Mouse (Mus musculus): ENCODE results near the gene Ctbp2. TPM values are rescaled to one million over a fixed set of nuclear protein-coding genes. Genes with fewer than 3 reads are reported as not detected.

Ctbp2 gene
- polyA plus RNA-seq, 1 experiment from 2014 or later, result 117 TPM

- 56% methylated on average over 3 of the region's 3 CpGs for WGBS
- H3K27ac ChIP-seq (replicated peaks), result no peak overlapping the region
- peaks cover 50% of the 10 kb centered on the region for H3K36me3 ChIP-seq (replicated peaks)
- peak; percentile 33 for DNase-seq (ENCODE audit: low spot score)
- no peak overlapping the region for H3K4me3 ChIP-seq
- no peaks in the 10 kb centered on the region for H3K9me3 ChIP-seq
- peaks cover 75% of the 10 kb centered on the region for H3K4me1 ChIP-seq
- no peaks in the 10 kb centered on the region for H3K27me3 ChIP-seq (replicated peaks; ENCODE audit: low read depth, poor library complexity, severe bottlenecking)
Observed at GRCm38 (mm10) chr7:133094161-133094560, 30.0 kb downstream of the Ctbp2 start.

DNA sequence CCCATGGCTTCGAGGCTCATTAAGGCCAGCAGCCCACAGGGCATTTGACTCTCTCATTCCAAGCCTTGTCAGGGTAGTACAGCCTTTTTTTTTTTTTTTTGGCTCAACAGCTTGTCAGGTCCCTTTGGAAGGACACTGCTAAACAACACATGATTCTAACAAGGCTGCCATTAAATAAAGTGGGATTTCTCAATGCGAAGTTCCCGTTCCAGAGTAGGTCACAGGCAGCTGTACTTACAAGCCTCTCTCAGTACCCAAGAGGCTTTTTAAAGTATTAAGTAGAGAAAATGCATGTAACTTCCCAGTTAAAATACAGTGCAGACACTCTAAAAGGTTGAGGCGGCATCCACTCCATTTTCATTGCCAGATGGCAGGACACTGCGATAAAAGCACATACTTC is 30.4 kb downstream of the Ctbp2 start:
- no peak for DNase-seq (ENCODE audit: low spot score)
- Histone ChIP-seq H3K36me3 (replicated peaks) (peaks cover 46% of the 10 kb centered on the region), H3K9me3 (no peaks in the 10 kb centered on the region), H3K27ac (replicated peaks) (no peak overlapping the region), H3K27me3 (replicated peaks; ENCODE audit: low read depth, poor library complexity, severe bottlenecking) (no peaks in the 10 kb centered on the region), H3K4me1 (peaks cover 75% of the 10 kb centered on the region), H3K4me3 (no peak overlapping the region)
- WGBS, result 73% methylated on average over 5 of the region's 5 CpGs

- Histone ChIP-seq H3K36me3 (replicated peaks) (peaks cover 37% of the 10 kb centered on the region), H3K27me3 (replicated peaks; ENCODE audit: low read depth, poor library complexity, severe bottlenecking) (no peaks in the 10 kb centered on the region), H3K4me1 (peaks cover 61% of the 10 kb centered on the region), H3K4me3 (no peak overlapping the region), H3K27ac (replicated peaks) (no peak overlapping the region), H3K9me3 (no peaks in the 10 kb centered on the region)
- DNase-seq (ENCODE audit: low spot score), result no peak
- WGBS, result 88% methylated on average over 4 of the region's 4 CpGs
Observed at GRCm38 (mm10) chr7:133090641-133091040, 33.5 kb downstream of the Ctbp2 start.

- Histone ChIP-seq H3K9me3 (no peaks in the 10 kb centered on the region), H3K27me3 (replicated peaks; ENCODE audit: low read depth, poor library complexity, severe bottlenecking) (no peaks in the 10 kb centered on the region), H3K27ac (replicated peaks) (no peak overlapping the region), H3K4me3 (no peak overlapping the region), H3K36me3 (replicated peaks) (peaks cover 42% of the 10 kb centered on the region), H3K4me1 (peaks cover 54% of the 10 kb centered on the region)
- 86% methylated on average over 11 of the region's 11 CpGs for WGBS
- DNase-seq (ENCODE audit: low spot score), result no peak
Observed at GRCm38 (mm10) chr7:133089621-133090260, 34.4 kb downstream of the Ctbp2 start.

DNA sequence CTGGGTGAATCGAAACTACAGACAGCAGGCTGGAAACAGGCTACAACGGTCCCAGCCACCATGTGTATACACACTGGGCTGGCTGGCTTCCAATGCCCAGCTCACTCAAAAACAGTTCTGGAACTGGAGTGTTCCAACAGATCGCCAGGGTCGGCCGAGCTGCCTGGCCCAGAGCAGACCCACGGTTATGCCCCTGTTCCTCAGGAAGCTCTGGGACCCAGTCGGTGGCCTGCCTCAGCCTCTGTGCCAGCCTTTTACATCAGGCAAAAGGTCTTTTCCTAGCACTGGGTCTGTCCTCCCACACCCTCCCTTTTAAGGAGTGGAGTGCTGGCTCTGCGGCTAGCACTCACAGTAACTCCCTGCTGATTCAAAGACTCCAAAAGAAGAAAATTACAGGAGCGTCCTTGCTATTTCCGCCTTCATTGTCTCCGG is 35.3 kb downstream of the Ctbp2 start:
- Histone ChIP-seq H3K4me3 (no peak overlapping the region), H3K27ac (replicated peaks) (no peak overlapping the region), H3K9me3 (no peaks in the 10 kb centered on the region), H3K27me3 (replicated peaks; ENCODE audit: low read depth, poor library complexity, severe bottlenecking) (no peaks in the 10 kb centered on the region), H3K36me3 (replicated peaks) (peaks cover 49% of the 10 kb centered on the region), H3K4me1 (peaks cover 50% of the 10 kb centered on the region)
- no peak for DNase-seq (ENCODE audit: low spot score)
- 58% methylated on average over 11 of the region's 11 CpGs for WGBS

GRCm38 (mm10) chr7:133088411-133088810 is 35.7 kb downstream of the Ctbp2 start:
- H3K36me3 ChIP-seq (replicated peaks), result peaks cover 50% of the 10 kb centered on the region
- no peak overlapping the region for H3K4me3 ChIP-seq
- no peaks in the 10 kb centered on the region for H3K27me3 ChIP-seq (replicated peaks; ENCODE audit: low read depth, poor library complexity, severe bottlenecking)
- no peak for DNase-seq (ENCODE audit: low spot score)
- no peaks in the 10 kb centered on the region for H3K9me3 ChIP-seq
- H3K4me1 ChIP-seq, result peaks cover 46% of the 10 kb centered on the region
- WGBS, result 76% methylated on average over 4 of the region's 4 CpGs
- no peak overlapping the region for H3K27ac ChIP-seq (replicated peaks)

GRCm38 (mm10) chr7:133085408-133085807 is 38.7 kb downstream of the Ctbp2 start:
- peaks cover 48% of the 10 kb centered on the region for H3K36me3 ChIP-seq (replicated peaks)
- no peaks in the 10 kb centered on the region for H3K9me3 ChIP-seq
- 88% methylated on average over 3 of the region's 3 CpGs for WGBS
- DNase-seq (ENCODE audit: low spot score), result no peak
- no peak overlapping the region for H3K4me3 ChIP-seq
- no peak overlapping the region for H3K27ac ChIP-seq (replicated peaks)
- peaks cover 23% of the 10 kb centered on the region for H3K4me1 ChIP-seq
- no peaks in the 10 kb centered on the region for H3K27me3 ChIP-seq (replicated peaks; ENCODE audit: low read depth, poor library complexity, severe bottlenecking)

- 87% methylated on average over 13 of the region's 13 CpGs for WGBS
- H3K27ac ChIP-seq (replicated peaks), result no peak overlapping the region
- H3K4me3 ChIP-seq, result no peak overlapping the region
- no peak for DNase-seq (ENCODE audit: low spot score)
- no peaks in the 10 kb centered on the region for H3K9me3 ChIP-seq
- H3K36me3 ChIP-seq (replicated peaks), result peaks cover 59% of the 10 kb centered on the region
- no peaks in the 10 kb centered on the region for H3K27me3 ChIP-seq (replicated peaks; ENCODE audit: low read depth, poor library complexity, severe bottlenecking)
- H3K4me1 ChIP-seq, result peaks cover 16% of the 10 kb centered on the region
Observed at GRCm38 (mm10) chr7:133083936-133084614, 40.1 kb downstream of the Ctbp2 start.

GRCm38 (mm10) chr7:133078929-133079328 is 45.2 kb downstream of the Ctbp2 start:
- no peak overlapping the region for H3K27ac ChIP-seq (replicated peaks)
- no peaks in the 10 kb centered on the region for H3K9me3 ChIP-seq
- DNase-seq (ENCODE audit: low spot score), result no peak
- 82% methylated on average over 1 of the region's 1 CpGs for WGBS
- H3K4me1 ChIP-seq, result peaks cover 25% of the 10 kb centered on the region
- H3K4me3 ChIP-seq, result no peak overlapping the region
- no peaks in the 10 kb centered on the region for H3K27me3 ChIP-seq (replicated peaks; ENCODE audit: low read depth, poor library complexity, severe bottlenecking)
- H3K36me3 ChIP-seq (replicated peaks), result peaks cover 79% of the 10 kb centered on the region

DNA sequence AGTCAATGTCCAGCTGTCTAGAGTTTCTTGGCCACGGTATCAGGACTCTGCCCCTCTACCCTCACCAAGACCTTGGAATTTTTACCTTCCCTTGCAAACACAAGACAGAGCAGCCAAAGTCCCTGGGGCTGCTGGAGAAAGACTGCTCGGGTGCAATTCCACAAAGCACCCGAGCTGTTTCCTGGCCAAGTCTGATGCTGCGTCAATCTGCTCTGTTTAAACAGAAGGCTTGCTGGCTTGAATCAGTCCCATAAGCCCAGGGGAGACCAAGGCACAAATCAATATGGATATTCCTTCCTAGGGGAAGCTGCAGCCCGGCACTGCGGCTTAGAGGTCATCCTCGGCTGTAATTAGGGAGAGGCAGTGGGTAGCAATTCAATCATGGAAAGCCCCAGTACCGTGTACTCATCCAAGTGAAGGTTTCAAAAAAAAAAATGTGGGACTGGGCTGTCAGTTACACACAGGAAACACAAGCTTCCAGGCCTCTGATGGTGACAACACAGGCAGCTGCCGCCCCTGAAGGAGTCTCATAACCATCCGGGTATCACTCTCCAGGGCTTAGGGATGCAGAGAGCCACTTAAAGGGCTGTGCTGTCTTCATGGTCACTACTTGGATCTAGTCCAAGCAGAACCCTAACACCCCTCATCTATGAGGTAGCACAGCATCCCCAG is 49.6 kb downstream of the Ctbp2 start:
- WGBS, result 75% methylated on average over 10 of the region's 10 CpGs
- no peak for DNase-seq (ENCODE audit: low spot score)
- H3K27ac ChIP-seq (replicated peaks), result no peak overlapping the region
- H3K36me3 ChIP-seq (replicated peaks), result peaks cover 90% of the 10 kb centered on the region
- H3K27me3 ChIP-seq (replicated peaks; ENCODE audit: low read depth, poor library complexity, severe bottlenecking), result no peaks in the 10 kb centered on the region
- H3K4me1 ChIP-seq, result peaks cover 65% of the 10 kb centered on the region
- no peaks in the 10 kb centered on the region for H3K9me3 ChIP-seq
- H3K4me3 ChIP-seq, result no peak overlapping the region

- Histone ChIP-seq H3K4me1 (peaks cover 62% of the 10 kb centered on the region), H3K27me3 (replicated peaks; ENCODE audit: low read depth, poor library complexity, severe bottlenecking) (no peaks in the 10 kb centered on the region), H3K4me3 (no peak overlapping the region), H3K27ac (replicated peaks) (no peak overlapping the region), H3K9me3 (no peaks in the 10 kb centered on the region), H3K36me3 (replicated peaks) (peaks cover 89% of the 10 kb centered on the region)
- DNase-seq (ENCODE audit: low spot score), result no peak
- WGBS, result 70% methylated on average over 9 of the region's 9 CpGs
Observed at GRCm38 (mm10) chr7:133073147-133073651, 51.0 kb downstream of the Ctbp2 start.

DNA sequence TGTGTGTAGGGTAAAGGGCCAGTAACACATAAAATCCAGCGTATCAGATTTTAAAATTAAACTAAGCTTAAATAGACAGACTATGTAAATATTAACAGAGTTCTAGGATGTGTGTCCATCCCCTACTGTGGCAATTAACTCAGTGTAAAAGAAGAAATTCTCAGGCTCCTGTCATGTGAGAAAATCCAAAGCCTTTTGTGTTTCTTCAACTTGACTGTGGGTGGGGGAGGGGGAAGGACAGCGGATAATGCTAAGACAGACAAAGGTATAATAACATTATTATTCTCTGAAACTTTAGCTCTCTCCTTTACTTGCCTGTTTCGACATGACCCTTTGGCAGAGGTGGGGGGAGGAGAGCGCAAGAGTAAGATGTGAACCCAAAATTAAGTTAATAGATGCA is 51.6 kb downstream of the Ctbp2 start:
- Histone ChIP-seq H3K4me1 (peaks cover 68% of the 10 kb centered on the region), H3K27me3 (replicated peaks; ENCODE audit: low read depth, poor library complexity, severe bottlenecking) (no peaks in the 10 kb centered on the region), H3K36me3 (replicated peaks) (peaks cover 89% of the 10 kb centered on the region), H3K27ac (replicated peaks) (peak overlapping the region; percentile 66; the same call in 1 of the 2 replicates), H3K9me3 (no peaks in the 10 kb centered on the region), H3K4me3 (no peak overlapping the region)
- no peak for DNase-seq (ENCODE audit: low spot score)
- WGBS, result 65% methylated on average over 4 of the region's 4 CpGs

Data from embryonic facial prominence, embryonic 10.5 days (tissue).